In genomic region chr6:92241178-92241906, GRCm38 (mm10) we compare ENCODE assay signal across 8 mouse cellular contexts. TPM values are rescaled to one million over a fixed set of nuclear protein-coding genes. Genes with fewer than 3 reads are reported as not detected.
DNase-seq lines count a peak whose midpoint lies in the region; ATAC-seq and TF ChIP-seq lines count a peak whose summit lies in the region.

No protein-coding gene starts in this region.

- H3K27ac ChIP-seq in embryonic facial prominence, embryonic 14.5 days (replicated peaks; ENCODE audit: low read depth, low read length): no peak overlapping the region
- H3K27ac ChIP-seq in heart, postnatal 0 days (ENCODE audit: low read depth): no peak overlapping the region
- no peak overlapping the region for H3K27ac ChIP-seq in neural tube, embryonic 12.5 days

- ATAC-seq in embryonic facial prominence, embryonic 14.5 days (ENCODE audit: low read depth): peak; percentile 89
- peak; percentile 85 for ATAC-seq in heart, postnatal 0 days (ENCODE audit: insufficient read depth, low read depth)
- ATAC-seq in neural tube, embryonic 12.5 days (ENCODE audit: low FRiP score, low read depth): peak; percentile 86

- TF ChIP-seq EP300 in heart, postnatal 0 days (IDR thresholded peaks at IDR 0.05; ENCODE audit: low read depth): no peak

- H3K9ac ChIP-seq in embryonic facial prominence, embryonic 14.5 days (ENCODE audit: low read depth, low read length): no peak overlapping the region
- H3K9ac ChIP-seq in heart, postnatal 0 days (replicated peaks; ENCODE audit: low read depth, low read length): no peak overlapping the region
- no peak overlapping the region for H3K9ac ChIP-seq in neural tube, embryonic 12.5 days

- DNase-seq in B cell, adult 2 months: peak; percentile 52 to 53
- DNase-seq in adrenal gland, adult 2 months: peak; percentile 64
- peak; percentile 9 for DNase-seq in embryonic facial prominence, embryonic 14.5 days (ENCODE audit: low spot score)
- DNase-seq in heart, postnatal 0 days (ENCODE audit: low spot score): peak; percentile 43
- peak; percentile 72 for DNase-seq in kidney, postnatal 14 days
- peak; percentile 41 to 50 for DNase-seq in lung, adult 18-20 months
- peak; percentile 24 for DNase-seq in testis, postnatal 14 days (ENCODE audit: low spot score)

- no peaks in the 10 kb centered on the region for H3K4me1 ChIP-seq in embryonic facial prominence, embryonic 14.5 days (ENCODE audit: control insufficient read depth, insufficient read depth, low read length)
- H3K4me1 ChIP-seq in heart, postnatal 0 days (ENCODE audit: control insufficient read depth, insufficient read depth): peaks cover 4% of the 10 kb centered on the region; the same call in 1 of the 2 replicates
- H3K4me1 ChIP-seq in neural tube, embryonic 12.5 days: peaks cover 7% of the 10 kb centered on the region; the same call in 1 of the 2 replicates

- H3K4me2 ChIP-seq in embryonic facial prominence, embryonic 14.5 days (ENCODE audit: low read depth, low read length): no peak overlapping the region
- H3K4me2 ChIP-seq in heart, postnatal 0 days (ENCODE audit: low read depth, low read length): no peak overlapping the region
- H3K4me2 ChIP-seq in neural tube, embryonic 12.5 days (replicated peaks): no peak overlapping the region

- H3K36me3 ChIP-seq in embryonic facial prominence, embryonic 14.5 days (ENCODE audit: control insufficient read depth, insufficient read depth, low read length): no peaks in the 10 kb centered on the region
- H3K36me3 ChIP-seq in heart, postnatal 0 days (replicated peaks; ENCODE audit: control insufficient read depth, insufficient read depth, low read length): no peaks in the 10 kb centered on the region
- no peaks in the 10 kb centered on the region for H3K36me3 ChIP-seq in neural tube, embryonic 12.5 days

- 54% methylated on average over 3 of the region's 3 CpGs for WGBS in embryonic facial prominence, embryonic 14.5 days
- 47% methylated on average over 3 of the region's 3 CpGs for WGBS in heart, postnatal 0 days
- 74% methylated on average over 3 of the region's 3 CpGs for WGBS in neural tube, embryonic 12.5 days

- H3K4me3 ChIP-seq in embryonic facial prominence, embryonic 14.5 days (ENCODE audit: low read depth, low read length): no peak overlapping the region
- H3K4me3 ChIP-seq in heart, postnatal 0 days (ENCODE audit: low read depth, low read length): no peak overlapping the region
- no peak overlapping the region for H3K4me3 ChIP-seq in neural tube, embryonic 12.5 days

- H3K9me3 ChIP-seq in embryonic facial prominence, embryonic 14.5 days (ENCODE audit: control insufficient read depth, low read length): no peaks in the 10 kb centered on the region
- no peaks in the 10 kb centered on the region for H3K9me3 ChIP-seq in heart, postnatal 0 days (replicated peaks; ENCODE audit: control insufficient read depth, low read length)
- H3K9me3 ChIP-seq in neural tube, embryonic 12.5 days: no peaks in the 10 kb centered on the region

- H3K27me3 ChIP-seq in embryonic facial prominence, embryonic 14.5 days (replicated peaks; ENCODE audit: control insufficient read depth, insufficient read depth, low read length): peaks cover 32% of the 10 kb centered on the region
- peaks cover 33% of the 10 kb centered on the region for H3K27me3 ChIP-seq in heart, postnatal 0 days (ENCODE audit: control insufficient read depth, insufficient read depth, low read length)
- H3K27me3 ChIP-seq in neural tube, embryonic 12.5 days (replicated peaks): peaks cover 22% of the 10 kb centered on the region

- no peak for TF ChIP-seq CTCF in heart, postnatal 0 days (IDR thresholded peaks at IDR 0.05; ENCODE audit: low read depth)

RNA-seq across cellular contexts. Expression of gene Trh, which starts 3.1 kb away (rescaled TPM):
- total RNA-seq in adrenal gland, adult 2 months (2021): not detected
- not detected in 2 replicates for polyA plus RNA-seq in adrenal gland, adult 2 months (2012; rRNA removed)
- 0.40 and 0.73 TPM in 2 replicates for polyA plus RNA-seq in embryonic facial prominence, embryonic 14.5 days (2014; fragmentation: Nextera tagmentation; extraction: Ambion mirVana)
- not detected in 2 replicates for total RNA-seq in heart, postnatal 0 days (2014; rRNA removed; ENCODE audit: low replicate concordance)
- polyA plus RNA-seq in heart, postnatal 0 days (2015; fragmentation: Nextera tagmentation; extraction: Ambion mirVana): not detected in 2 replicates
- 0.41 and 0.66 TPM in 2 replicates for polyA plus RNA-seq in neural tube, embryonic 12.5 days (2016; fragmentation: Nextera tagmentation; extraction: Ambion mirVana)

RNA-seq across cellular contexts. Expression of gene Rbsn, which starts 26.6 kb away (rescaled TPM):
- 10 to 100 TPM; 18.6 to 19.5 TPM for total RNA-seq in adrenal gland, adult 2 months (2021)
- polyA plus RNA-seq in adrenal gland, adult 2 months (2012; rRNA removed): 6.2 and 6.4 TPM in 2 replicates
- polyA plus RNA-seq in embryonic facial prominence, embryonic 14.5 days (2014; fragmentation: Nextera tagmentation; extraction: Ambion mirVana): 18.1 and 19.5 TPM in 2 replicates
- total RNA-seq in heart, postnatal 0 days (2014; rRNA removed; ENCODE audit: low replicate concordance): 5.6 and 45.5 TPM in 2 replicates
- 12.9 and 14.3 TPM in 2 replicates for polyA plus RNA-seq in heart, postnatal 0 days (2015; fragmentation: Nextera tagmentation; extraction: Ambion mirVana)
- polyA plus RNA-seq in neural tube, embryonic 12.5 days (2016; fragmentation: Nextera tagmentation; extraction: Ambion mirVana): 36.0 and 36.4 TPM in 2 replicates

RNA-seq across cellular contexts. Expression of gene Mrps25, which starts 57.5 kb away (rescaled TPM):
- total RNA-seq in adrenal gland, adult 2 months (2021): 10 to 100 TPM; 45.0 to 51.1 TPM
- polyA plus RNA-seq in adrenal gland, adult 2 months (2012; rRNA removed): 1.2 and 2.2 TPM in 2 replicates
- 61.2 and 70.1 TPM in 2 replicates for polyA plus RNA-seq in embryonic facial prominence, embryonic 14.5 days (2014; fragmentation: Nextera tagmentation; extraction: Ambion mirVana)
- 11.6 and 19.8 TPM in 2 replicates for total RNA-seq in heart, postnatal 0 days (2014; rRNA removed; ENCODE audit: low replicate concordance)
- polyA plus RNA-seq in heart, postnatal 0 days (2015; fragmentation: Nextera tagmentation; extraction: Ambion mirVana): 73.0 and 79.5 TPM in 2 replicates
- 70.0 and 70.6 TPM in 2 replicates for polyA plus RNA-seq in neural tube, embryonic 12.5 days (2016; fragmentation: Nextera tagmentation; extraction: Ambion mirVana)

Comparison
In these comparisons a context has a peak if more than half of its experiments do, and no peak if none do; other contexts are left out.
1. DNase-seq: peak in every context shown above with its lines; median percentile 72 in kidney, postnatal 14 days; 64 in adrenal gland, adult 2 months; 52 in B cell, adult 2 months; 46 in lung, adult 18-20 months; 43 in heart, postnatal 0 days; 24 in testis, postnatal 14 days; 9 in embryonic facial prominence, embryonic 14.5 days.
2. RNA of gene Mrps25, which starts 57.5 kb away (polyA plus RNA-seq): 73.0 to 79.5 TPM in heart, postnatal 0 days, 61.2 to 70.1 TPM in embryonic facial prominence, embryonic 14.5 days and 70.0 to 70.6 TPM in neural tube, embryonic 12.5 days; 1.2 to 2.2 TPM in adrenal gland, adult 2 months; every median in the first group is over 10 times any median in the second.
3. Peak in every context shown above with its lines, with median percentiles within 50 percentile points of each other: ATAC-seq.